Mouse (Mus musculus): Measurements from ENCODE around the gene B3gnt2.

DNA sequence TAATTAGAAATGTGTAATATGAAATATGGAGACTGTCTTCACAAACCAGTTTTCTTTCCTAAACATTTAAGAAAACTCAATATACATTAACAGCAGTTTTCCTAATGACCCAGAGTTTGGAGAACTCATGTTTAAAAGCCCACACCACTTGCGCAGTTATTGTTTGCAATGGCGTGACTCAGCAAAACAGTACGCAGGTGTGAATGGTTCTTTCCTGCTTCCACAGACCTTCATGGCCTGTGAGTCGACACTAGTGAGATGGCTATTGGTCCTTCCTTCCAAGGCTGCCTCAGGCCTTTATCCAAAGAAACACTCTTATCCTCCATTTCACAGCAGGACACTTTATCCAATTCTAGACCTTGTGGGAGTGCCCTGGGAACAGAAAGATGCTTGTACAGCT is 36.9 kb upstream of the B3gnt2 start:
- TF ChIP-seq CTCF (IDR thresholded peaks at IDR 0.05; ENCODE audit: low read depth, low read length) (no peak), POLR2A (IDR thresholded peaks at IDR 0.05; ENCODE audit: borderline replicate concordance, low read depth, low read length) (no peak)
